Mouse (Mus musculus): ENCODE measurements at regions not wholly inside any gene's neighbourhood (a gene's known extent, or its start where the extent isn't known, plus 50 kb on each side); places are given as distances from the start of the nearest gene placed in this dataset.

- TF ChIP-seq POLR2A (IDR thresholded peaks at IDR 0.05; ENCODE audit: low read depth, low read length) (no peak), CTCF (IDR thresholded peaks at IDR 0.05; ENCODE audit: extremely low read depth, insufficient read length, insufficient replicate concordance, low read depth, low read length) (no peak)
Measured at GRCm38 (mm10) chr11:12847793-12848192, 383.0 kb upstream of the Cobl start.

Data from small intestine, adult 2 months (tissue).